Mouse (Mus musculus) liver, embryonic 14.5 days (tissue): Measurements from ENCODE around the gene Olfr348.

Source experiments
- CTCF ChIP-seq: IDR thresholded peaks from 2 replicates; pipeline ENCODE4 v1.5.1; 2016; ENCODE audit warnings: antibody characterized with exemption, low read depth, control low read depth
- EP300 ChIP-seq: IDR thresholded peaks from 2 replicates; pipeline ENCODE4 v1.6.1; 2016; ENCODE audit warnings: antibody characterized with exemption, low read depth

DNA sequence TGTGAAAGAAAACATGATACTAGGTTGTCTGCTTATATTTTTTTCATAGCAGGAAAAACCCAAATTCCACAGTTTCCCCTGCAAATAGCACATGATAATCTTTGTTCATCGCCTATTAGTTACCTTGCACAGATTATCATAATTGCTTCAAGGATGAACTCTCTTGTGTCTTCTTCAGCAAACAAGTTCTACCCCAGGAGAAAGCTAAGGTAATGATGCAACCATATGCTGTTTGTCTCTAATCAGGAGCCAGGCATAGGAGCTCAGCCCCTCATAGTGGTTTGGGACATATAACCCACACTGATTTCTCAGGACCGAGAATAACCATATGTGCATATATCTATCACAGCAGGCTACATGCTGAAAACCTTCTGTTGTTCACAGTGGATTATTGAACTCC, 6.2 kb downstream of the Olfr348 start, which contains the start of gene Olfr50:
- TF ChIP-seq CTCF (no peak), EP300 (no peak)
